Mouse (Mus musculus) bone marrow, adult 2 months (tissue): Measurements from ENCODE around the gene Rffl. TPM values are rescaled to one million over a fixed set of nuclear protein-coding genes. Genes with fewer than 3 reads are reported as not detected.
"Not testable (repeated sequence)": the region's sequence is repeated elsewhere in the genome, so short reads cannot be mapped to it uniquely, and the experiment has no call there.

Source experiments
- H3K27ac ChIP-seq: fragments of 200-500 bp; 2 replicates; pipeline ENCODE4 v1.5.1; 2012; ENCODE audit warnings: low read depth, mild to moderate bottlenecking, control low read depth, inconsistent platforms, low read length; ENCODE audit not compliant: control insufficient read depth, poor library complexity, insufficient read depth
- H3K4me1 ChIP-seq: fragments of 200-500 bp; 2 replicates; pipeline ENCODE4 v1.6.1; 2011; ENCODE audit warnings: low read length; ENCODE audit not compliant: control insufficient read depth, insufficient read depth
- H3K4me3 ChIP-seq: fragments of 200-500 bp; replicated peaks from 2 replicates; pipeline ENCODE3; 2011; ENCODE audit warnings: mild to moderate bottlenecking, low read depth, low read length, control low read depth; ENCODE audit not compliant: control insufficient read depth
- CTCF ChIP-seq: fragments of 200-500 bp; IDR thresholded peaks from 2 replicates; pipeline ENCODE4 v1.5.1; 2011; ENCODE audit warnings: low read length, control low read depth; ENCODE audit not compliant: control insufficient read depth, insufficient read depth
- POLR2A ChIP-seq: fragments of 200-500 bp; IDR thresholded peaks from 2 replicates; pipeline ENCODE4 v1.6.1; 2011; ENCODE audit warnings: low read depth, mild to moderate bottlenecking, control low read depth, low read length, borderline replicate concordance; ENCODE audit not compliant: control insufficient read depth
- WGBS: fragments of 180-500 bp; shearing (Covaris S2); methylation state at CpG from one replicate; pipeline ENCODE4 v1.1.7; 2018; 5-methylcytosine and 5-hydroxymethylcytosine counted together
- polyA plus RNA-seq: library from polyadenylated mRNA; stranded (reverse); fragments of >200 nt; gene quantifications from 2 replicates; pipeline ENCODE4 v1.2.4, GENCODE M21; 2011; ENCODE audit warnings: low replicate concordance; ENCODE audit not compliant: missing spikeins, insufficient read depth, insufficient read length

Rffl gene
- polyA plus RNA-seq, 1 experiment, result 23.8 TPM

- Histone ChIP-seq H3K4me1 (peaks cover 5% of the 10 kb centered on the region; the same call in 1 of the 2 replicates), H3K27ac (peak overlapping the region; percentile 86), H3K4me3 (peak overlapping the region; percentile 72)
- TF ChIP-seq POLR2A, result no peak
- TF ChIP-seq CTCF, result no peak
- 11% methylated on average over 4 of the region's 4 CpGs for WGBS
Observed at GRCm38 (mm10) chr11:82846079-82846436, 25.0 kb downstream of the Rffl start.

DNA sequence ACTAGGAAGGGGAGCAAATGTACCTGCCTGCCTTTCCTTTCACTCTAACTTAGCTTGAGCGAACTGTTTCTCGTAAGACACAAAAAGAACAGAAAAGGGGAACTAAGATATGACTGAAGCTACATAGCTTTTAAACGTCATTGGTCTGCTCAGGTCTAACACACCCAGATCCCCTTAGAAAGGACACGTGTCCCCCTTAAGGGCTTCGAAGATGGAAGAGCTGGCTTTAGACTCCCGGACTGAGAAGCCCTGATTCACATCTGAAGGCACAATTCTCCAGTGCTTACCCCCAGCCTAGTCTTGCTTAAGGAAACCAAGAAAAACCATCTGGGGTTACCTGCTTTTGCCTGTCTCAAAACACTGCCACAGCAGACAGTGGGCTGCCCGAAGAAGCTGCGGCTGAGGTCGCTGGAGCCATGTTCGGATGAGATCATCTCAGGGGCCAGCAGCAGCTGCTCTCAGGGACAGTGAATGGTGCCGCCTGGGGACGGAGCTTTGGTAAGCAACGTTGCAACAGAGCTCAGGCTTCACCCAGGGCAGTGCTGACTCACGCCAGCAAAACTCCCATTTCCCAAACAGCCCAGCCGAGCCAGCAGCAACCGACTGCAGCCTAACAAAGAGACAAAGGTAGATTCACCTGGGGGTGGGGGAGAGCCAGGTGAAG is 25.5 kb downstream of the Rffl start:
- peaks cover 6% of the 10 kb centered on the region; the same call in 1 of the 2 replicates for H3K4me1 ChIP-seq

DNA sequence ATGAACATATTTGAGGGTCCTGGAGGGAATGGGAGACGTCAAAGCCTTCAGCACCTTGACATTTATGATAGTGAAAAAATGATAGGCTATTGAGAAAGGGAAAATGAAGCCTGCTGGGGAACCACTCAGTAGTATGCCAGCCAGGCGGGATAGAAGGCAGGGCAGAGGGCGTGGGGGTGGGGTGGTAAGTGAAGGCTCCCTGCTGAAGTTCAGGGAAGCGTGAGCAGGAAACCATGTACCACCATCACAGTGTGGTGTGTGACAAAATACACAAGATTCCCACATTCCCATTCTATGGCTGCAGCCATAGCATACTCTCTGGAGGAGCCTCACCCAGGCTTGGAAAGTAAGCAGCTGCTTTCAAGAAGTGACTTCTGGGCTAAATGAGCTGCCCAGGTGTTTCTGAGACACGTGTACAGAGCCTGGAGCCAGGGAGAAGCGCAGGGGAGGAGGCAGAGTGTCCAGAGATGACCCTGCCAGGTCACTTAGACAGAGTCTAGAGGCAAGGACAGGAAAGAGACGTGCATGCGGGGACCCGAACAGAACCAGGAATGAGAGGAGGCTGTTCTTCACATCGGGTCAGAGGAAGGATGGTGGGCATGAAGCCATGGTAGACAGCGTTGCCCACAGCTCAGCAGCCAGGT is 26.1 kb downstream of the Rffl start:
- no peak for TF ChIP-seq POLR2A
- TF ChIP-seq CTCF, result no peak
- Histone ChIP-seq H3K4me1 (peaks cover 6% of the 10 kb centered on the region; the same call in 1 of the 2 replicates), H3K27ac (peak overlapping the region; percentile 86), H3K4me3 (peak overlapping the region; percentile 72)
- WGBS, result 25% methylated on average over 11 of the region's 11 CpGs

More for the DNA sequence above, 25.5 kb downstream of the Rffl start:
- 2% methylated on average over 16 of the region's 16 CpGs for WGBS
- TF ChIP-seq POLR2A (peak; percentile 76; the same call in 1 of the 2 replicates), CTCF (peak; percentile 27; the same call in 1 of the 2 replicates)
- H3K4me3 ChIP-seq, result peak overlapping the region; percentile 72
- H3K27ac ChIP-seq, result peak overlapping the region; percentile 86

- 88% methylated on average over 5 of the region's 5 CpGs for WGBS
- Histone ChIP-seq H3K4me3 (no peak overlapping the region), H3K4me1 (peaks cover 8% of the 10 kb centered on the region), H3K27ac (no peak overlapping the region)
- TF ChIP-seq CTCF (no peak), POLR2A (no peak)
Observed at GRCm38 (mm10) chr11:82838511-82838910, 32.5 kb downstream of the Rffl start.

GRCm38 (mm10) chr11:82837848-82838247 is 33.2 kb downstream of the Rffl start:
- 70% methylated on average over 7 of the region's 7 CpGs for WGBS
- peaks cover 6% of the 10 kb centered on the region for H3K4me1 ChIP-seq
- H3K4me3 ChIP-seq, result no peak overlapping the region
- TF ChIP-seq CTCF, result no peak
- TF ChIP-seq POLR2A, result no peak
- H3K27ac ChIP-seq, result no peak overlapping the region

GRCm38 (mm10) chr11:82837192-82837591 is 33.8 kb downstream of the Rffl start:
- Histone ChIP-seq H3K27ac (no peak overlapping the region), H3K4me1 (peaks cover 5% of the 10 kb centered on the region)

DNA sequence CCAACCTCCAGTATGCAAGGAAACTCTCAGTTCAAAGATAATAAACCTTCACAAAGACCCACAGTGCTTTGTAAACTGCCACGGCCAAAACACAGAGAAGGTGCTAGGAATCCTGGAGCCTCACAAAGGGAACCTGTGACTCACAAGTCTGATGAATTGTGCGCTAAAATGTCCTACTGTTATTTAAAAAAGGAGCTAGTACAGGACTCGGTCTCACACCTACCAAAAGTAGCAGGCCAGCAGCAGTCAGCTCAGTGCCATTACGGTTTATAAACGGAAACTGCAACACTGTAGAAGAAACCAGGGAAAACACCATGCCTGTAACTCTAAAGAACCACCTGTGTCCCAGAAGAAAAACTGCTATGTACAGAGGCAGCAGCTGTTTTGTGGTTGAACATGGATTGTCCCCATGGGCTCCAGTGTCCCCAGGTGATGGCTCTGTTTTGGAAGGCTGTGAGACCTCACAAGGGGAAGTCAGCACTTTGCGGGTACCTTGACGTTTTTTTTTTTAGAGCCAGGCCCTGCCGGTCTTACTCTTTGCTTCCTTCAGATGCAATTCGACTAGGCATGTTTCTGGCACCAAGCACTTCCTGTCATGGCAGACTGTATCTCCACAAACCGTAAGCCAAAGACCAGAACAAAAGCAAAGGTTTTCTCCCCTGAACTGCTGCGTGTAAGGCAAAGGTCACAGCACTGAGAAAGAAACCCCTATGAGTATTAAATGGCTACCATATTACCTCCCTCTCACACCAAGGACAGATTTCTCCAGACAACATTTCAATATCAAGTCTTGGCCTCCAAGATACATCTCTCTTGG is 35.2 kb downstream of the Rffl start:
- TF ChIP-seq CTCF (no peak), POLR2A (no peak)
- Histone ChIP-seq H3K4me1 (peaks cover 4% of the 10 kb centered on the region), H3K27ac (no peak overlapping the region), H3K4me3 (no peak overlapping the region)
- WGBS, result 66% methylated on average over 11 of the region's 11 CpGs

More at GRCm38 (mm10) chr11:82837192-82837591, 33.8 kb downstream of the Rffl start:
- WGBS, result 84% methylated on average over 7 of the region's 7 CpGs
- H3K4me3 ChIP-seq, result no peak overlapping the region
- TF ChIP-seq POLR2A (no peak), CTCF (no peak)

DNA sequence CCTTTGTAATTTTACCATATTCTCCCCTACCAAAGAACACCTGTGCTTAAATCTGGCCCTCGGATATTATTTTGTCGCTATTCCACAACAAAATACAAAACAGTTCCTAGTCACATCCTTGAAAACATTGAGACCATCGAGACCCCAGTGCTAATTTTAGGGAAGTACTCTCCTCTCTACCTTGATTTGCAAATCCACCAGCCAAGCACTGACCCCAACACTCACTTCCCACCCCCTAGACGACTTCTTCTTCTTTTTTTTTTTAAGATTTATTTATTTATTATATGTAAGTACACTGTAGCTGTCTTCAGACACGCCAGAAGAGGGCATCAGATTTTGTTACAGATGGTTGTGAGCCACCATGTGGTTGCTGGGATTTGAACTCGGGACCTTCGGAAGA is 36.7 kb downstream of the Rffl start:
- 62% methylated on average over 7 of the region's 7 CpGs for WGBS
- H3K4me1 ChIP-seq, H3K4me3 ChIP-seq, H3K27ac ChIP-seq: not testable (repeated sequence)
